ENCODE assay signal across 8 mouse cellular contexts in genomic region chrX:101420700-101421095, GRCm38 (mm10). TPM values are rescaled to one million over a fixed set of nuclear protein-coding genes. Genes with fewer than 3 reads are reported as not detected.
A peak's percentile ranks its signal among the peaks of the same experiment; 100 is the strongest.
DNase-seq lines count a peak whose midpoint lies in the region; ATAC-seq and TF ChIP-seq lines count a peak whose summit lies in the region.

Zmym3 (minus strand) TSS chrX:101420849.

- peak within 1 kb of the TSS; percentile 79 for H3K9ac ChIP-seq in liver, adult 2 months (ENCODE audit: low read depth, low read length)
- peak within 1 kb of the TSS; percentile 63 for H3K9ac ChIP-seq in heart, embryonic 15.5 days
- H3K9ac ChIP-seq in midbrain, embryonic 12.5 days (replicated peaks): peak within 1 kb of the TSS; percentile 68

- H3K27me3 ChIP-seq in liver, adult 2 months (ENCODE audit: control insufficient read depth, insufficient read depth, low read length): no peaks in the 10 kb centered on the region
- no peaks in the 10 kb centered on the region for H3K27me3 ChIP-seq in heart, embryonic 15.5 days
- peaks cover 3% of the 10 kb centered on the region; the same call in 1 of the 2 replicates for H3K27me3 ChIP-seq in midbrain, embryonic 12.5 days

- H3K4me3 ChIP-seq in liver, adult 2 months (ENCODE audit: insufficient read depth, low read depth, low read length): peak within 1 kb of the TSS; percentile 99
- H3K4me3 ChIP-seq in heart, embryonic 15.5 days: peak within 1 kb of the TSS; percentile 71
- peak within 1 kb of the TSS; percentile 57 for H3K4me3 ChIP-seq in midbrain, embryonic 12.5 days

- peak within 1 kb of the TSS; percentile 67 for H3K4me2 ChIP-seq in heart, embryonic 15.5 days
- H3K4me2 ChIP-seq in midbrain, embryonic 12.5 days (replicated peaks): peak within 1 kb of the TSS; percentile 58

- no peaks in the 10 kb centered on the region for H3K4me1 ChIP-seq in liver, adult 2 months (ENCODE audit: control insufficient read depth, insufficient read depth, low read length)
- H3K4me1 ChIP-seq in heart, embryonic 15.5 days (replicated peaks): peaks cover 11% of the 10 kb centered on the region
- H3K4me1 ChIP-seq in midbrain, embryonic 12.5 days: peaks cover 11% of the 10 kb centered on the region

- no peaks in the 10 kb centered on the region for H3K9me3 ChIP-seq in heart, embryonic 15.5 days (replicated peaks)
- no peaks in the 10 kb centered on the region for H3K9me3 ChIP-seq in midbrain, embryonic 12.5 days

- no peak for TF ChIP-seq POLR2A in liver, adult 2 months (IDR thresholded peaks at IDR 0.05; ENCODE audit: extremely low read depth, insufficient read depth, low read length)
- TF ChIP-seq POLR2A in brain, embryonic 14.5 days (IDR thresholded peaks at IDR 0.05; ENCODE audit: borderline replicate concordance, extremely low read depth, insufficient read depth, insufficient read length, poor library complexity, severe bottlenecking): no peak

- no peak for TF ChIP-seq CTCF in liver, adult 2 months (IDR thresholded peaks at IDR 0.05; ENCODE audit: low read depth, low read length)
- TF ChIP-seq CTCF in brain, embryonic 14.5 days (IDR thresholded peaks at IDR 0.05; ENCODE audit: borderline replicate concordance, extremely low read depth, insufficient read depth, insufficient read length): no peak

- no peaks in the 10 kb centered on the region for H3K36me3 ChIP-seq in liver, adult 2 months (ENCODE audit: control insufficient read depth, insufficient read depth, low read length)
- no peaks in the 10 kb centered on the region; the same call in 1 of the 2 replicates for H3K36me3 ChIP-seq in heart, embryonic 15.5 days
- H3K36me3 ChIP-seq in midbrain, embryonic 12.5 days: no peaks in the 10 kb centered on the region

- DNase-seq in liver, adult 2 months (ENCODE audit: extremely low read depth, low read depth, low spot score): no peak
- no peak for DNase-seq in liver
- peak; percentile 26 for DNase-seq in brain, embryonic 14.5 days (ENCODE audit: low read depth)
- DNase-seq in left cerebral cortex, postnatal 36 days (ENCODE audit: low spot score in 2 of 2): no peak
- DNase-seq in gastrocnemius, postnatal 36 days: no peak

- intact Hi-C loops in left cerebral cortex, postnatal 36 days (cut with DNase I): loop anchor here (1.0 kb wide), 1 partner anchor 9 kb away; the partner anchor contains the start of gene Nono
- intact Hi-C loops in gastrocnemius, postnatal 36 days (cut with DNase I): no loop called here

- no peaks in the 10 kb centered on the region for H3K79me2 ChIP-seq in liver, adult 2 months (ENCODE audit: control insufficient read depth, insufficient read depth, low read length)

- H3K27ac ChIP-seq in liver, adult 2 months (replicated peaks; ENCODE audit: insufficient read depth, low read depth, low read length): peak within 1 kb of the TSS; percentile 50; the same call in 1 of the 2 replicates
- peak within 1 kb of the TSS; percentile 84 for H3K27ac ChIP-seq in heart, embryonic 15.5 days
- H3K27ac ChIP-seq in midbrain, embryonic 12.5 days (replicated peaks): peak within 1 kb of the TSS; percentile 35

- 62% methylated on average over 4 of the region's 4 CpGs for WGBS in liver, adult 2 months
- 28% methylated on average over 4 of the region's 4 CpGs for WGBS in heart, embryonic 15.5 days
- 41% methylated on average over 4 of the region's 4 CpGs for WGBS in midbrain, embryonic 12.5 days

- ATAC-seq in heart, embryonic 15.5 days (replicated peaks; ENCODE audit: insufficient number of reproducible peaks, insufficient read depth, low FRiP score, low read depth): no peak
- ATAC-seq in midbrain, embryonic 12.5 days (ENCODE audit: low FRiP score, low read depth): no peak
- no peak for ATAC-seq in erythroid progenitor cell, adult 5-6 weeks (replicated peaks; ENCODE audit: low FRiP score, poor library complexity, severe bottlenecking)

RNA-seq across cellular contexts. Expression of gene Zmym3, which starts in this region (rescaled TPM):
- 6.8 and 8.5 TPM in 2 replicates for total RNA-seq in liver, adult 2 months (2014; rRNA removed)
- 7.0 and 9.1 TPM in 2 replicates for polyA plus RNA-seq in liver, adult 2 months (2012; rRNA removed)
- polyA plus RNA-seq in brain, embryonic 14.5 days (2012; rRNA removed): 178 and 190 TPM in 2 replicates
- 22.1 and 24.6 TPM in 2 replicates for polyA plus RNA-seq in heart, embryonic 15.5 days (2015; fragmentation: Nextera tagmentation; extraction: Ambion mirVana)
- total RNA-seq in left cerebral cortex, postnatal 36 days (2021): 100 to 1,000 TPM; 113 to 170 TPM
- 36.6 and 39.2 TPM in 2 replicates for polyA plus RNA-seq in midbrain, embryonic 12.5 days (2016; fragmentation: Nextera tagmentation; extraction: Ambion mirVana)
- total RNA-seq in gastrocnemius, postnatal 36 days (2021): 10 to 100 TPM in 1 of 2 experiments, 1 to 10 TPM in 1; 7.0 to 11.1 TPM
- 1.3 and 4.3 TPM in 2 replicates for total RNA-seq in erythroid progenitor cell, adult 5-6 weeks (2015; ENCODE audit: low replicate concordance)
- 2.2 and 2.3 TPM in 2 replicates for total RNA-seq in erythroid progenitor cell, adult 5-6 weeks (2017; ENCODE audit: low replicate concordance)

Comparison
In these comparisons a context has a peak if more than half of its experiments do, and no peak if none do; other contexts are left out.
1. RNA of gene Zmym3 (total RNA-seq): 113 to 170 TPM in left cerebral cortex, postnatal 36 days; 7.0 to 11.1 TPM in gastrocnemius, postnatal 36 days, 6.8 to 8.5 TPM in liver, adult 2 months and 1.3 to 4.3 TPM in erythroid progenitor cell, adult 5-6 weeks; every median in the first group is over 4 times any median in the second.
2. Peak in every context shown above with its lines, with median percentiles within 50 percentile points of each other: H3K27ac ChIP-seq, H3K4me3 ChIP-seq and H3K9ac ChIP-seq.